Mouse (Mus musculus): ENCODE data around the gene Isoc2a. TPM values are rescaled to one million over a fixed set of nuclear protein-coding genes. Genes with fewer than 3 reads are reported as not detected.

Gene Isoc2a
- polyA plus RNA-seq, 1 experiment from 2014 or later: 1.4 TPM

DNA sequence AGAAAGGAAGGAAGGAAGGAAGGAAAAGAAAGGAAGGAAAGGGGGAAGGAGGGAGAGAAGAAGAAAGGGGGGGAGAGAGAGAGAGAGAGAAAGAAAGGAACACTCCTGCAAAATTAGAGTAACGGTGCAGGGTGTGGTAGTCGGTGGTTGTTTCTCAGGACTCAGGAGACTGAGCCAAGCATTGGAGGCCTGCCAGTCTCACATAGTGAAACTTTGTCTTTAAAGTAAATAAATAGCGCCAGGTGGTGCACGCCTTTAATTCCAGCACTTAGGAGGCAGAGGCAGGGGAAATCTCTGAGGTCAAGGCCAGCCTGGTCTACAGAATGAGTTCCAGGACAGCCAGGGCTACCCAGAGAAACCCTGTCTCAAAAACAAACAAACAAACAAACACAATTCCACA is 9.7 kb downstream of the Isoc2a start:
- Histone ChIP-seq H3K27me3 (ENCODE audit: insufficient read depth, low read length) (no peaks in the 10 kb centered on the region), H3K27ac (ENCODE audit: low read length) (no peak overlapping the region), H3K36me3 (ENCODE audit: insufficient read depth, low read length) (no peaks in the 10 kb centered on the region), H3K4me3 (ENCODE audit: low read length) (no peak overlapping the region), H3K9me3 (ENCODE audit: low read length) (peaks cover 6% of the 10 kb centered on the region), H3K4me1 (ENCODE audit: insufficient read depth, low read length) (no peaks in the 10 kb centered on the region), H3K9ac (replicated peaks; ENCODE audit: low read length) (no peak overlapping the region), H3K4me2 (replicated peaks; ENCODE audit: low read depth, low read length) (no peak overlapping the region)
- ATAC-seq (ENCODE audit: low FRiP score, low TSS enrichment): no peak
- 72% methylated on average over 4 of the region's 4 CpGs for WGBS

DNA sequence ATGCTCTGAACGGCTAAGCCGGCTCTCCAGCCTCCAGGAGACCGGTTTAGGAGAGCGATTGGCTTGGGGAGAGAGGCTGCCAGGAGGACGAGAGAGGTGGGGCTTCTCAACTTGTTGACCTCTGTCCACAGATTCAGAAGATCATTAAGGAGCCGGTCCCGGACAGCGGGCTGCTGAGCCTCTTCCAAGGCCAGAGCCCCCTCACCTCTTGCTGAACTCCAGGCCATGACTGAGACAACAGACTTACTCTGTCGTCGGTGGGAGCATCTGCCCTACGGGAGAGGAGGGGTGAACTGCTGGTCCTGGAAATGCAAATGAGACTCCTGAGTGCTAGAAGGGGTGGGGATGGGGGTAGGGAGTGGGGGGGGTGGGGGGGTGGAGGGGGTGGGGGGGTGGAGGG is 18.2 kb downstream of the Isoc2a start:
- 49% methylated on average over 11 of the region's 11 CpGs for WGBS
- Histone ChIP-seq H3K4me3 (ENCODE audit: low read length) (no peak overlapping the region), H3K27ac (ENCODE audit: low read length) (no peak overlapping the region), H3K4me1 (ENCODE audit: insufficient read depth, low read length) (peaks cover 7% of the 10 kb centered on the region; the same call in 1 of the 2 replicates), H3K9me3 (ENCODE audit: low read length) (no peaks in the 10 kb centered on the region), H3K27me3 (ENCODE audit: insufficient read depth, low read length) (no peaks in the 10 kb centered on the region), H3K36me3 (ENCODE audit: insufficient read depth, low read length) (no peaks in the 10 kb centered on the region), H3K4me2 (replicated peaks; ENCODE audit: low read depth, low read length) (no peak overlapping the region), H3K9ac (replicated peaks; ENCODE audit: low read length) (no peak overlapping the region)
- ATAC-seq (ENCODE audit: low FRiP score, low TSS enrichment): no peak

DNA sequence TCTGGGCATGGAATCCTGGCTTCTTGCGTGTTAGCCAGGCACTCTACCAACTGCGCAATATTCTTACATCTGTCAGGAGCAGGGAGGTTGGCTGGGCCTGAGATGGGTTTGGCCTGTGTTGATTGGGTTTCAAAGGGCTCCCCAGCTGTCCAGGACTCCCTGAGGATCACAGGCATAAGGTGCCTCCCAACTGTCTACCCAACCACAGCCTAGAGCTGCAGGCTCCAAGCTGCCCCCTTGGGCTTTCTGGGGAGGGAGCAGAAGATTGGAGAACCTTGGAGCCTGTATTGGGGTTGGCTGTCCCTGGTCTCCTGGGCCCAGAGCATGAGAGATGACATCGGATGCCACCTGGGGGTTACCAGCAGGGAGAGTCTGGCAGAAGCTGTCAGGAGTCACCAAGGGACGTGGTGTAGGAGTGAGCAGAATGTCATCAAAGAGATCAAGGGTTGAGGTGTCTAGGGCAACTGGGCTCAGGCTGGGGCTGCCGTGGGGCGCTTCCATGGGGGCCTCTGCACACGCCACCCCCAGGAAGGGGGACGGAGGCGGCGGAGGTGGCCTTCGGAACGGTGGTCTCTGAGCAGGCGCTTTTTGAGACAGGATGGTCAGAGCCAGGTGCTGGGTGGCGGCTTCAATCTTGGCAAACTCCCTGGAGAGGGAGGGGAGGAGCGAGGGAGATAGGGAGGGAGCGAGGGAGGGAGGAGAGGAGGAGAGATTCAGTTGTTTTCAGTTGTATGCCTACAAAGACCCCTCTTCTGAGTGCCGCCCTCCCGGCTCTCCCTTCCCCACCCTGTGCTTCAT is 22.1 kb downstream of the Isoc2a start:
- peaks cover 11% of the 10 kb centered on the region; the same call in 1 of the 2 replicates for H3K4me1 ChIP-seq (ENCODE audit: insufficient read depth, low read length)
- H3K27me3 ChIP-seq (ENCODE audit: insufficient read depth, low read length): no peaks in the 10 kb centered on the region
- peak overlapping the region; percentile 32 for H3K4me3 ChIP-seq (ENCODE audit: low read length)
- peaks cover 3% of the 10 kb centered on the region for H3K9me3 ChIP-seq (ENCODE audit: low read length)
- H3K4me2 ChIP-seq (replicated peaks; ENCODE audit: low read depth, low read length): peak overlapping the region; percentile 52
- peak; percentile 53 for ATAC-seq (ENCODE audit: low FRiP score, low TSS enrichment)
- WGBS: 17% methylated on average over 17 of the region's 18 CpGs
- H3K36me3 ChIP-seq (ENCODE audit: insufficient read depth, low read length): no peaks in the 10 kb centered on the region
- H3K9ac ChIP-seq (replicated peaks; ENCODE audit: low read length): peak overlapping the region; percentile 53
- H3K27ac ChIP-seq (ENCODE audit: low read length): no peak overlapping the region

DNA sequence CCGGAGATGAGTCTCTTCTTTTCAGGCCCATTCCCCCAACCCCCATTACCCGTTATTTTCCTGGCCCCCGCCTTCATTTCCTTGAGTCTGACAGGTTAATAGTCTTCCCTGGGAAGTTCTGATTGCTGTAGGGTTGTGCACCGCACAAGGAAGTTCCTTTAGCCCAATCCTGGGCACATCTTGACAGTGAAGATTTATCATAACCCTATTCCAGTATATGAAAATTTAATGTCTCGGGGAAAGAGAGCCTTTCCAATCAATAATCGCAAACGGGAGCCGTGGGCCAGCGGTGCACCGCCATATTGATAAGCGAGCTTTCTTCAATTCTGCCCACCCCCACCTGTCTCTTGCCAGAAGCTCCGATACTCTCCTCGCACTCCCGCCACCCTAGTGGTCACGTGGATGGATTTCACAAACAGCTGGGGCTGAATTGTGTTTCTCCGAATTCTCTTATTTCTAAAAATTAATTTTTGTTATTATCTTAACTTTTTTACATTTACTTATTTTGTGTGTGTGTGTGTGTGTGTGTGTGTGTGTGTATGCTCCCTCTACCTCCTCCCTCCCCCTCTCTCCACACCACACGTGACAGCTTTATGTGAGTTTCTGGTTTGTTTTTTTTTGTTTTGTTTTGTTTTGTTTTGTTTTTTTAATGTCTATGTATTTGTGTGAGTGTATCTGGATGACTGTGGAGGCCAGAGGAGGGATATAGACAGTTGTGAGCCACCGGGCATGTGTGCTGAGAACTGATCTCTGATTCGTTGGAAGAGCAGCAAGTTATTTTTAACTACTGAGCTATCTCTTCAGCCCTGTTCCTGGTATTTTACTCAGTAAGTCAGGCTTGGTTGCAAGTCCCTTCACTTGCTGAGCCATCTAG is 22.9 kb downstream of the Isoc2a start:
- 5% methylated on average over 19 of the region's 19 CpGs for WGBS
- H3K27me3 ChIP-seq (ENCODE audit: insufficient read depth, low read length): no peaks in the 10 kb centered on the region
- peak; percentile 32 for ATAC-seq (ENCODE audit: low FRiP score, low TSS enrichment)

DNA sequence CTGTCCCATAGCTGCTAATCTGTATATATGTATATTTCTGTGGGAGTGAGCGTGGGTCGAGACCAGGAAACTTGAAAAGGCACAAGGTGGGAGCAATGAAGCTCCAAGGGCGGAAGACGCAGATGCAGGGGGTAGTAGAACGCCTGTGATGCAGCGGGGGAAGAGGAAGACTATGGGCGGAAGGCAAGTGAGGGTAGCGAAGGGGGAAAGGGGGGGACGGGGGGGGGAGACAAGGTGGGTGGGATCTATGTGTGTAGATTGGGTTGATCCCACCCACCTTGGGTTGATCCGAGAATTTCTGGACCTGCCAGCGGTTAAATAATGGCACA is 23.5 kb downstream of the Isoc2a start:
- Histone ChIP-seq H3K9me3 (ENCODE audit: low read length) (peaks cover 3% of the 10 kb centered on the region), H3K9ac (replicated peaks; ENCODE audit: low read length) (peak overlapping the region; percentile 18; the same call in 1 of the 2 replicates), H3K4me1 (ENCODE audit: insufficient read depth, low read length) (peaks cover 11% of the 10 kb centered on the region; the same call in 1 of the 2 replicates), H3K27ac (ENCODE audit: low read length) (no peak overlapping the region), H3K36me3 (ENCODE audit: insufficient read depth, low read length) (no peaks in the 10 kb centered on the region), H3K27me3 (ENCODE audit: insufficient read depth, low read length) (no peaks in the 10 kb centered on the region), H3K4me3 (ENCODE audit: low read length) (peak overlapping the region; percentile 32; the same call in 1 of the 2 replicates), H3K4me2 (replicated peaks; ENCODE audit: low read depth, low read length) (peak overlapping the region; percentile 52)
- ATAC-seq (ENCODE audit: low FRiP score, low TSS enrichment): no peak
- WGBS: 33% methylated on average over 11 of the region's 11 CpGs

More for the DNA sequence above, 22.9 kb downstream of the Isoc2a start:
- H3K9me3 ChIP-seq (ENCODE audit: low read length): peaks cover 3% of the 10 kb centered on the region
- H3K4me2 ChIP-seq (replicated peaks; ENCODE audit: low read depth, low read length): peak overlapping the region; percentile 52
- no peaks in the 10 kb centered on the region for H3K36me3 ChIP-seq (ENCODE audit: insufficient read depth, low read length)
- peak overlapping the region; percentile 32 for H3K4me3 ChIP-seq (ENCODE audit: low read length)
- H3K27ac ChIP-seq (ENCODE audit: low read length): no peak overlapping the region
- peaks cover 11% of the 10 kb centered on the region; the same call in 1 of the 2 replicates for H3K4me1 ChIP-seq (ENCODE audit: insufficient read depth, low read length)
- H3K9ac ChIP-seq (replicated peaks; ENCODE audit: low read length): peak overlapping the region; percentile 53

DNA sequence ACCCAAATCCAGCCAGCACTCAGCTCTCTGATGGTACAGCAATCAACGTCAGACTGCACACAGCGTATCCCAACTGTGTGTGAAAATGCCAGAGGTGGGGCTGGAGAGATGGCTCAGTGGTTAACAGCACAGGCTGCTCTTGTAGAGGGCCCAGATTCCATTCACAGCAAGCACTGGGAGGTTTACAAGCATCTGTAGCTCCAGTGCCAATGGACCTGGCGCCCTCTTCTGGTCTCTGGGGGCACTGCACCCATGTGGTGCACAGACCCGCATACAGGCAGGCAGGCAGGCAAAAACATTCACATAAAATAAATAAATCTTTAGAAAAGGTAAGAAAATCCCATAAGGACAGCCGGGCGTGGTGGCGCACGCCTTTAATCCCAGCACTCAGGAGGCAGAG is 24.2 kb downstream of the Isoc2a start:
- H3K4me3 ChIP-seq (ENCODE audit: low read length): no peak overlapping the region
- no peaks in the 10 kb centered on the region for H3K36me3 ChIP-seq (ENCODE audit: insufficient read depth, low read length)
- no peaks in the 10 kb centered on the region for H3K27me3 ChIP-seq (ENCODE audit: insufficient read depth, low read length)
- peaks cover 3% of the 10 kb centered on the region for H3K9me3 ChIP-seq (ENCODE audit: low read length)
- H3K27ac ChIP-seq (ENCODE audit: low read length): no peak overlapping the region
- ATAC-seq (ENCODE audit: low FRiP score, low TSS enrichment): no peak
- H3K4me1 ChIP-seq (ENCODE audit: insufficient read depth, low read length): peaks cover 11% of the 10 kb centered on the region; the same call in 1 of the 2 replicates
- no peak overlapping the region for H3K4me2 ChIP-seq (replicated peaks; ENCODE audit: low read depth, low read length)
- no peak overlapping the region for H3K9ac ChIP-seq (replicated peaks; ENCODE audit: low read length)
- WGBS: 48% methylated on average over 8 of the region's 8 CpGs

DNA sequence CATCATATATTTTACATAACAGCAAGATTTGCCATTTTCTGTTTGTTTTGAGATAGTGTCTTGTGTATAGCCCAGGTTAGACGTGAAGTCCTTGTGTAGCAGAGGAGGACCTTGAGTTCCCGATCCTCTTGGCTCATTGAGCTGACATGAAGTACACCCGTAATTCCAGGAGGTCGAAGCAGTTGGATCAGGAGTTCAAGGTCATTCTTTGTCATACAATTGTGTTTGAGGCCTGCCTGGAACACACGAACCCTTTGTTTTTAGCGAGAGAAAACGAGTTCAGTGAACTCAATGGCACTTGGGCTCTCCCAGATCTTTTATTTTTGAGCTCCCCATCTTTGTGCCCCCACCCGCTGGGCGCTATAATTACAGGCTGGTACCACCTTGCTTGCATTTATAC is 25.5 kb downstream of the Isoc2a start:
- Histone ChIP-seq H3K27ac (ENCODE audit: low read length) (no peak overlapping the region), H3K4me3 (ENCODE audit: low read length) (no peak overlapping the region), H3K36me3 (ENCODE audit: insufficient read depth, low read length) (no peaks in the 10 kb centered on the region), H3K4me1 (ENCODE audit: insufficient read depth, low read length) (peaks cover 11% of the 10 kb centered on the region; the same call in 1 of the 2 replicates), H3K4me2 (replicated peaks; ENCODE audit: low read depth, low read length) (no peak overlapping the region), H3K9ac (replicated peaks; ENCODE audit: low read length) (no peak overlapping the region), H3K27me3 (ENCODE audit: insufficient read depth, low read length) (no peaks in the 10 kb centered on the region), H3K9me3 (ENCODE audit: low read length) (peaks cover 3% of the 10 kb centered on the region)
- ATAC-seq (ENCODE audit: low FRiP score, low TSS enrichment): no peak
- WGBS: 82% methylated on average over 9 of the region's 9 CpGs

DNA sequence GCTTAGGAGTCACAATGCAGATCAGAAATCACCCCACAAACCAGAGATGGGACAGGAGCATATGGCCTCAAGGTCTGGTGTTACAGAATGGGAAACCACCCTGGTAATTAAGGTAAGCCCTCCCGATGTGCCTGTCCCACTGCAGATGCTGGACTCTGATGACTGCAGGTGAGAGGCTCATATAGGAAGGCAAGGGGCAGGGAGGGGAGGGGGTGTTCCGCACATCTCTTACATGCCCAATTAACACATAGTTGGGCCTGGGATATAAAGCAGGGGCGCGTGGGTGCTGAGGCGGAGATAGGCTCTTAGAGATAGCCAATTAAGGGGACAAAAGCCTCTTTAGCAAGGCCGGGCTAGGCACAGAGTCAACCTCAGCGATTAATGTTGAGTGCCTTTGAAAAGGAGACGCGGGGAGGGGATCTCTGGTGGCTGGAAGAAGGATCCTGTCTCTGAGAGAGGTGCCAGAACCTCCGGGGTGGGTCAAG is 29.6 kb downstream of the Isoc2a start, which contains the start of gene Gm36210:
Gm36210 (minus strand) TSS at position 51 of the 485 bp plus-strand sequence.
- ATAC-seq (ENCODE audit: low FRiP score, low TSS enrichment): no peak
- WGBS: 53% methylated on average over 10 of the region's 10 CpGs
- no peak within 1 kb of the TSS for H3K4me3 ChIP-seq (ENCODE audit: low read length)
- H3K9ac ChIP-seq (replicated peaks; ENCODE audit: low read length): no peak within 1 kb of the TSS
- H3K27me3 ChIP-seq (ENCODE audit: insufficient read depth, low read length): no peaks in the 10 kb centered on the region
- H3K27ac ChIP-seq (ENCODE audit: low read length): no peak within 1 kb of the TSS
- H3K36me3 ChIP-seq (ENCODE audit: insufficient read depth, low read length): no peaks in the 10 kb centered on the region
- H3K4me2 ChIP-seq (replicated peaks; ENCODE audit: low read depth, low read length): no peak within 1 kb of the TSS
- H3K4me1 ChIP-seq (ENCODE audit: insufficient read depth, low read length): no peaks in the 10 kb centered on the region
- no peaks in the 10 kb centered on the region for H3K9me3 ChIP-seq (ENCODE audit: low read length)

DNA sequence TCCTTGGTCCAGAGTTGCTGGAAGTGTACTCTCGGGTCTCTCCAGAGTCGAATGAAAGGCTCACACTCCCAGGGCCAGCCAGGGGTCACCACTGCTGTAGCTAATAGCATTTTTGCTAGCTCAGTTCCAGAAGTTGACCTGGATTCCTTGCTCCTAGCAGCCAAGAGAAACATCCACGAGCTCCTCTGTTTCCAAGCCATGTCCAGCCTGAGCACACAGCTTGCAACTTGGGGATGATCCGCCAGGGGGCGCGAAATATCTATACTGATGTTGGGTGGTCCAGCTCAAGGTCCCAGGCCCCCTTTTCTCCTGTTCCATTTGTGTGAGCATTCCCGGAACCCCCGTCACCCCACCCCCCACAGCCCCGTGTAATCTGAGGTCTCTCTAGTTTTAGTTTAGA is 34.6 kb downstream of the Isoc2a start:
- no peak for ATAC-seq (ENCODE audit: low FRiP score, low TSS enrichment)
- Histone ChIP-seq H3K4me1 (ENCODE audit: insufficient read depth, low read length) (peaks cover 11% of the 10 kb centered on the region), H3K4me3 (ENCODE audit: low read length) (no peak overlapping the region), H3K4me2 (replicated peaks; ENCODE audit: low read depth, low read length) (no peak overlapping the region), H3K27me3 (ENCODE audit: insufficient read depth, low read length) (no peaks in the 10 kb centered on the region), H3K9ac (replicated peaks; ENCODE audit: low read length) (no peak overlapping the region), H3K36me3 (ENCODE audit: insufficient read depth, low read length) (no peaks in the 10 kb centered on the region), H3K27ac (ENCODE audit: low read length) (peak overlapping the region; percentile 57), H3K9me3 (ENCODE audit: low read length) (no peaks in the 10 kb centered on the region)
- 39% methylated on average over 9 of the region's 9 CpGs for WGBS
